Mouse (Mus musculus) erythroblast, adult 5-6 weeks (primary cell): ENCODE measurements at regions not wholly inside any gene's neighbourhood (a gene's known extent, or its start where the extent isn't known, plus 50 kb on each side); places are given as distances from the start of the nearest gene placed in this dataset.

ENCODE experiments used
- ATAC-seq: replicated peaks from 2 replicates; pipeline ENCODE4 v1.8.0; 2016; ENCODE audit warnings: moderate number of reproducible peaks, mild to moderate bottlenecking, moderate TSS enrichment, inconsistent platforms; ENCODE audit not compliant: poor library complexity, low FRiP score, severe bottlenecking

- ATAC-seq: no peak
Observed at GRCm38 (mm10) chr1:194225786-194226185, 392.2 kb upstream of the Plxna2 start.

- no peak for ATAC-seq
Observed at GRCm38 (mm10) chr1:194224046-194224445, 394.0 kb upstream of the Plxna2 start.

- no peak for ATAC-seq
Observed at GRCm38 (mm10) chr1:194223610-194224009, 394.4 kb upstream of the Plxna2 start.

GRCm38 (mm10) chr1:194223015-194223414 is 395.0 kb upstream of the Plxna2 start:
- peak; percentile 67 for ATAC-seq

GRCm38 (mm10) chr1:194208034-194209000 is 409.7 kb upstream of the Plxna2 start:
- no peak for ATAC-seq

- no peak for ATAC-seq
Observed at GRCm38 (mm10) chr1:194197516-194197915, 420.5 kb upstream of the Plxna2 start.

GRCm38 (mm10) chr1:194182293-194182692 is 435.7 kb upstream of the Plxna2 start:
- no peak for ATAC-seq

GRCm38 (mm10) chr1:194161469-194161868 is 456.5 kb upstream of the Plxna2 start:
- ATAC-seq: no peak

GRCm38 (mm10) chr1:194160761-194161461 is 457.1 kb upstream of the Plxna2 start:
- no peak for ATAC-seq

GRCm38 (mm10) chr1:194157268-194157667 is 460.8 kb upstream of the Plxna2 start:
- no peak for ATAC-seq

GRCm38 (mm10) chr1:194148416-194149364 is 469.3 kb upstream of the Plxna2 start:
- ATAC-seq: no peak

GRCm38 (mm10) chr1:194117631-194118360 is 500.2 kb upstream of the Plxna2 start:
- ATAC-seq: no peak

GRCm38 (mm10) chr1:194114399-194114798 is 503.6 kb upstream of the Plxna2 start:
- ATAC-seq: no peak

GRCm38 (mm10) chr1:194111931-194112330 is 506.1 kb upstream of the Plxna2 start:
- no peak for ATAC-seq

GRCm38 (mm10) chr1:194109172-194110071 is 508.6 kb upstream of the Plxna2 start:
- no peak for ATAC-seq

- ATAC-seq: no peak
Observed at GRCm38 (mm10) chr1:194108132-194108531, 509.9 kb upstream of the Plxna2 start.

GRCm38 (mm10) chr1:194107271-194107938 is 510.6 kb upstream of the Plxna2 start:
- no peak for ATAC-seq
